Mouse (Mus musculus) telencephalon, adult 2 months (tissue): ENCODE results near the gene Numbl.

Experiments
- DNase-seq: peaks from one replicate; pipeline ENCODE4 v3.0.0-alpha.2; 2011; ENCODE audit warnings: low read depth, low spot score

Numbl gene

DNA sequence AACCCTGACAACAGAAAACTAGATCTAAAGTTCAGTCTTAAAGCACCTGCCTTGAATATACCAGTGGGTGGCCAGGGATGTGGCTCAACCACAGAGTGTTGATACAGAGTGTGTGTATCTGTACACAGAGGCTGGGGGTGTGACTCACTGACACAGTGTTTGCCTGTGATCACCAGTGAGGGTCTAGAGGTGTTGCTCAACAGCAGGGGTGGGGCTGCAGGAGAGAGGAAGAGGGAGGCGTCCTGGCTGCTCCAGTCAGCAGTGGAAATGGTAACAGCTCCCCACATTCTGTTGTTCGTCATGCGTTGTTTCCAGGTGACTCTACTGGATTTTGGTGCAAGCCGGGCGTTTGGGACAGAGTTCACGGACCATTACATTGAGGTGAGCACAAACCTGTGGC, 6.3 kb upstream of the Numbl start:
- DNase-seq = no peak

DNA sequence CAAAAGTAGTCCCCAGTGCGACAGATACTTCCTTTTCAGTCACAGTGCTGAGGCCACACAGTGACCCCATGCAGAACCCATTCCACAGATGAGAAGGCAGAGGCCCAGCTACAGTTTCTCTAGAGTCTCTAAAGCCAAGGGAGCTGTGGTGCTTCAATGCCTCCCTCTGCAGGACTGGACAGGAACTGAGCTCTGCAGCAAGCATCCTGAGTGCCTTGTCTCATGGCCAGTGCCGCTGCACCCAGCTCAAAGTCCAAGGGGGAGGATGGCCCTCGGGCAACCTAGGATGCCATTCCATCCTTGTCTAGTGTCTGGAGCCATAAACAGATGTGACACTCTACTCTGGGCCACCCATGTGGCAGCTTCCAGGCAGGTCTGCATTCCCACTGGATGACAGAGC, 2.5 kb upstream of the Numbl start:
- DNase-seq = no peak

DNA sequence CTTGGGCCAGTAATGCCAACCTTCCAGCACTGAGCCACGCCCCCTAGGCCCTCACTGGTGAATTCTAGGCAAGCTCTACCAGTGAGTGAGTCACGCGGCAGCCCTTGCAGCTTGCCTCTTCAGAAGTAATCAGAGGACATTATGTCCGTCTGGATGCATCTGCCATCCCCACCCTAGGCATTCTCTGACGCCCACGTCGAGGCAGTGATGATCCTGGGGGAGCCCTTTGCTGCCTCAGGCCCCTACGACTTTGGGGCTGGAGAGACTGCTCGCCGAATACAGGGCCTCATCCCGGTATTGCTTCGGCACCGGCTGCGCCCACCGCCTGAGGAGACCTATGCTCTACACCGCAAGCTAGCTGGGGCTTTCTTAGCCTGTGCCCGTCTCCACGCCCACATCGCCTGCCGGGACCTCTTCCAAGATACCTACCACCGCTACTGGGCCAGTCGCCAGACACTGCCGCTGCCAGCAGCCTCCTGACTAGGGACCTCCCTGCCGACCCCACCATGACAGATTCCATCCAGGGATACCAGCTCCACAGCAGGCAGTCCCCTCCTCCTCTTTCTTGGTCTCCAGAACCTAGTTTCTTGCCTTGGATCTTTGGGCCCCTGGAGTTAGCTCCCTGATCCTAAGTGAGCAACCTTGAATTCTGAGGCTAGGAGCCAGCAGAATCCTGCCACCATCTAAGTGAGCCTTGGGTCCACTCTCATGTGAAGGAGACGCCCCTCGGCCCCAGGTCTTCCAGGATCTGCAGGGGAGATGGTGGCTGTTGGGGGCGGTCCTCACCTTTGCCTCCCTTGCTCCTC, 984 bp upstream of the Numbl start:
- DNase-seq = peak; percentile 78

DNA sequence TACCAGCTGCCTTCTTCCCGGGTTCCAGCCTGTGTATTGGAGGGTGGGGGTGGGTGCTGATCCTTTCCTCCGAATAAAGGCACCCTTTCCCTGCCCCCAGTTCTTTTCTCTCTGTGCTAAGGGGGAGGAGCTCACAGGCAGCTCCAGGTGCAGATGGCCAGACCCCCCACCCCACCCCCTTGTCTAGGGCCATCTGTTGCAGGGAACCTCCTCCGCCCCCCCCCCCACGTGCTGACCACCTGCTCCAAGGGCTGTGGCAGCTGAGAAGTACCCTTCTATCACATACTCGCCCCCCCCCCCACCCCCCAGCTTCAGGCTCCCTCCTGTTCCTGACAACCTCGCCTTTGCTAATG, 405 bp upstream of the Numbl start:
- no peak for DNase-seq

DNA sequence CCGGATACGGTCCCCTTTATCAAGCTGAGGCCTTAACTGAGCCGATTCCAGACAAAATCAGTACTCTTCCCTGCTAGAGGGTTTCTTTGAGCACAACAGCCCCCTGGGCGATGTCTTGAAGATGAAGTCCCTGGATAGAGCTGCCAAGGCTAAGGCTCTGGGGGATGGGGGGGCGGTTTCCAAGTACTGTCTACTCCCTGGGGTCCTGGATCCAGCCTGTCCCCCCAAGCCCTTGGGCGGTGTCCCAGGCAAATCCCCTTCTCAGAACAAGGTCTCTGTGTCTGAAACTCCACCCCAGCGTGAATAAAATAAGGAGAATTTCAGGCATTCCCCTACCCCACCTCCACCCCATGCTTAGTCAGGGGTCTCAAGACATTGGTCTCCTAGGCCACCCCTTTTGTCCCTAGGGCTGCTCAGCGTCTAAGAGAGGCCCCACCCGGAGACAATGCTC, 1.1 kb downstream of the Numbl start:
- no peak for DNase-seq

DNA sequence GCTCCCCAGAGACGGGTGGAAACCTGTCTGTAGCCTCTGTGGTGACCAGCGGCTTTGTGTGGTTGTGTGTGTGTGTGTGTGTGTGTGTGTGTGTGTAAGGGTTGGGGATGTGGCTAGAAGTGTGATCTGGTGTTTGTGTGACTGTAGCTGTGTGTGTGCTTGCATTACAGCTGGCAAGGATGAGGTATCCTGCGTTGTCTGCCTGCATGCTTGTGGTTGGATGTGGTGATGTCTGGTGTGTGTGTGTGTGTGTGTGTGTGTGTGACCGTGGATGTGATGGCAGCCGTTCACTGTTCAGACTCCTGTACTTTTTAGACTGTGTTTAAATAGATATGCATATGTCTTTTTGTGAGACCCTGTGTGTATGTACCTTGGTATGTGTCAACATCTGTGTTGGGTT, 1.5 kb downstream of the Numbl start:
- no peak for DNase-seq

DNA sequence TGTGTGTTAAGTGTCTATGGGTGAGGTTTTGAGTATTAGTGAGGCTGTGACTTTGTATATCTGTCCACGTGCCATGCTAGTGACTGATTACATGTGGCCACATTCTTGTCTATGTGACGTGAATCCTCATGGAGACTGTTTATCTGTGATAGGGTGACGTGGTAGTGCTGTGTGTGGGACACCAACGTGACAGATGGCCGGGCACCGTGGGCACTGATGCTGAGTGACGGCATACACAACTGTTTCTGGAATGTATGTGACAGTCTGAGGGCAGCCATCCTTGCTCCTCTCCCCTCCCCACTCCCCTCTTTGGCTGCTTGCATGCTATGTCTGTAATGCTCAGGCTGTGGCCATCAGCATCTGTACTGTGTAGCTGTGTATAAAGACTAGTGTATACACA, 2.6 kb downstream of the Numbl start:
- DNase-seq = no peak

DNA sequence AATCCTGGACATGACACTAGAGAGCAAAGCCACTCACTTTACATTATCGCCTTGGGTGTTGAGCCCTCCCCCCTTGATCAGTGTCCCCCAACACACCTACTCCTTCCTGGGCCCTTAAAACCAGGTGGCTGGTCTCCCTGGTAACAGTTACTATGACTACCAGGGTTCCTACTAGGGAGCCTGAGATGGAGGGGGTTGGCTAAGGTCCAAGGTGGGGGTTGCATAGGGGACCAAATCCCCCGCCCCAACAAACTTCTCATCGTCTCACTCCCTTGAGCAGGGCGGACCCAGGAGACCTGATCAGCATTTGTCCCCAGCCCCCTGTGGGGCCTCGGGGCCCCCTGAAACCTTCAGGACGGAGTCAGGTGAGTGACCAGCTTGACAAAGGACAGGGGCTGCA, 3.7 kb downstream of the Numbl start:
- no peak for DNase-seq

DNA sequence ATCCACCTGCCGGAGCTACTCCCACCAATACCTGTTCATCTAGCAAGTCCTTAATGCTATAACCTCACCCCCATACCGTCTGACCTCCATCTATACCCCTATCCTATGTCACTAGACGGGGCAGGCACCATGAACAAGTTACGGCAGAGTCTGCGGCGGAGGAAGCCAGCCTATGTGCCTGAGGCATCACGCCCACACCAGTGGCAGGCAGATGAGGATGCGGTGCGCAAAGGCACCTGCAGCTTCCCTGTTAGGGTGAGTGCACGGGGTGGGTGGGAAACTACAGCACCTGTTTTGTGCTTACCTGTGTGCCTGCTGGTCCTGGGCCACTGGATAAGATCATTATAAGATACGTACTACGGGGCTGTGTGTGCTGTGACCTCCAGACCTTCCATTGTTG, 6.5 kb downstream of the Numbl start:
- DNase-seq = no peak

DNA sequence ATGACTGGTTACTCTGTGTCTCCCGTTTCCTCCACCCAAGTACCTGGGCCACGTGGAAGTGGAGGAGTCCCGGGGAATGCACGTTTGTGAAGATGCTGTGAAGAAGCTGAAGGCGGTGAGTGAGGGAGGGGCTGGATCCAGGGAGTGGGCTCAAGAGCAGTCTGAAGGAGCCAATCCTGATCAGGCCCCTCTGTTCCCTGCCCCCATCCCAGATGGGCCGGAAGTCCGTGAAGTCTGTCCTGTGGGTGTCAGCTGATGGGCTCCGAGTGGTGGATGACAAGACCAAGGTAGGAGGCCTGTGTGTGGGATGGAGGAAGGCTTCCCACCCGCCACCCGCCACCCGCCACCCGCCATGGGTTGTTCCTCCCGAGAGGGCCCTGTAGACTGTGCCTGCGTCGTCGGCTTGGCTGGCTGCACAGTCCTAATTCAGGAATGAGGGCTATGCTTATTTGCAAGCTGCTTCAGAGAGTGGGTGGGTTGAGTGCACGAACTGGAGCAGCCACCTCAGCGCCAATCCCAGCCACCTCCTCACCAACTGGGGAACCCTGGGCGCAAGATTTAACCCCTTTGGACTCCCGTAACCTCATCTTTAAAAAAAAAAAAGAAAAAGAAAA, 8.4 kb downstream of the Numbl start:
- DNase-seq = peak; percentile 82

DNA sequence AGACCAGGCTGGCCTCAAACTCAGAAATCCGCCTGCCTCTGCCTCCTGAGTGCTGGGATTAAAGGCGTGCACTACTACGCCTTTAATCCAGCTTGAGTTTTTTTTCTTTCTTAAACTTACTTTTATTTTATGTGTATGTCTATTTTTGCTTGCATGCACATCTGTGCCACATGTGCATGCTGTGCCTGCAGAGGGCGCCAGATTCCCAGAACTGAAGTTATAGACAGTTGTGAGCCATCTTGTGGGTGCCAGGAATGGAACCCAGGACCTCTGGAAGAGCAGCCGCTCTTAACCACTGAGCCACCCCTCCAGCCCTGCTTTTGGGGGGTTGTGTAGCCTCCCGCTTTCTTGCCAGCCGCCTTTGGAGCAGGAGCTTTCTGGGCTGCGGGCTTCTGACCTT, 13.2 kb downstream of the Numbl start:
- no peak for DNase-seq

DNA sequence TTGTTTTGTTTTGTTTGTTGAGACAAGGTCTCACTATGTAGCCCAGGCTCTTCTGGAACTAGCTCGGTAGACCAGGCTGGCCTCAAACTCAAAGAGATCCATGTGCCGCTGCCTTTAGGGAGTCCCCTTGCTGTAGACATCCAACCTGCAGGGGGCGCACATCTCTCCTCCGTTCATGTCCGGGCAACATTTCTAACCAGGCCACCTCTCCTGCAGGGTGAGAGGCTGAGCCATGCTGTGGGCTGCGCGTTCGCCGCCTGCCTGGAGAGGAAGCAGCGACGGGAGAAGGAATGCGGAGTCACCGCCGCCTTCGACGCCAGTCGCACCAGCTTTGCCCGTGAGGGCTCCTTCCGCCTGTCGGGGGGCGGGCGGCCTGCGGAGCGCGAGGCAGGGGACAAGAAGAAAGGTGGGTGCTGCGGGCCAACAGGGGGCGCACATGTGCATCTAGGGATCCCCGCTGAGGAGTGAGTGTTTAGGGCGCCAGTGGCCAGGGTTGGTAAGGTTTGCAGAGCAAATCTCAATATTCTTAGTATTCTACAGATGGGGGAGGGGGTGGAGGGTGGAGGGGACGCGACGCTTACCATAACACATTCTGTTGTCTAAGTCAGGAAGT, 15.6 kb downstream of the Numbl start:
- DNase-seq = no peak

DNA sequence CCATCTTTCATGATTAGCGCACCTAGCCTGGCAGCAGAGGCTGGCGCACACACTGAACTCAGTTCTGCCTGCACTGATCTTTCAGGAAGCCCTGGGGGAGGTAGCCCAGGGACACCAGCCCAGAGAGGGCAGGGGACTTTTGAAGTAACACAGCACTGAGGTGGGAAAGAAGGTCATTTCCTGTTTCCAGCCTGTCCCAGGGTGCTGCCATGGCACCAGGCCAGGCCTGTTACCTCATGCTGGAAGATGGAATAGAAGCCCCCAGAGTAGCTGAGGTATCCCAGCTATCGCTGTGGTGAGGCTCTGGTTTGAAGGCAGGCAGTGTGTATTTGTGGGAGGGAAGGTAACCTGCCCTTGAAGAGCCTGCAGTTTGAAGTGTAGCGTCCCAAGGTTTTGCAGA, 16.7 kb downstream of the Numbl start:
- no peak for DNase-seq

DNA sequence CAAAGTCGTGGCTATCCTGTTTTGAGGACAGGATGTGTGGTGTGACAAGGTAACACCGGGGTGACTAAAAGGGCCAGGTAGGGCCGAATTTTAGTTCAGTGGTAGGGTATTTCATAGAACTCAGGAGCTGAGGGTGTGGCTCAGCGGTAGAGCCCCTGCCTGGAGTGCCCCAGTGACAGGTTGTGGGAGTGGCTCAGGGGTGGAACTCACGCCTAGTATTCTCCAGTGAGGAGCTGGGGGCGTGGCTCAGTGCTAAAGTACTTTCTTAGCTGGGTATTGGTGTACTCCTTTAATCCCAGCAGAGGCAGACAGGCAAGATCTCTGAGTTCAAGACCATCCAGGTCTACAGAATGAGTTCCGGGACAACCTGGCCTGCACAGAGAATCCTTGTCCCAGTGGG, 17.8 kb downstream of the Numbl start:
- DNase-seq = no peak

DNA sequence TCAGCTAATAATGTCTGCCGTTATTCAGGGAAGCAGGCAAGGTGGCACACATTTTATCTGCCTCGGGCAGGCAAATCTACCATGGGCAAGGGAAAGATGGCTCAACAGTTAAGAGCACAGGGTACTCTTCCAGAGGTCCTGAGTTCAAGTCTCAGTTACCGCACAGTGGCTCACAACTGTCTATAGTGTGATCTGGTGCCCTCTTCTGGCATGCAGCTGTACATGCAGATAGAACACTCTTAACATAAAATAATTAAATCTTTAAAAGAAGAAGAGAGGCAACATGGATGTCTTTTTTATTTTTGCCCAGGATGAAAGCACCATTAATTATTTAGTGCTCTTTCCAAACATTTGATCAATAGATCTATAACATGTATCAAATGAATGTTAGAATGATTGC, 19.0 kb downstream of the Numbl start:
- no peak for DNase-seq

DNA sequence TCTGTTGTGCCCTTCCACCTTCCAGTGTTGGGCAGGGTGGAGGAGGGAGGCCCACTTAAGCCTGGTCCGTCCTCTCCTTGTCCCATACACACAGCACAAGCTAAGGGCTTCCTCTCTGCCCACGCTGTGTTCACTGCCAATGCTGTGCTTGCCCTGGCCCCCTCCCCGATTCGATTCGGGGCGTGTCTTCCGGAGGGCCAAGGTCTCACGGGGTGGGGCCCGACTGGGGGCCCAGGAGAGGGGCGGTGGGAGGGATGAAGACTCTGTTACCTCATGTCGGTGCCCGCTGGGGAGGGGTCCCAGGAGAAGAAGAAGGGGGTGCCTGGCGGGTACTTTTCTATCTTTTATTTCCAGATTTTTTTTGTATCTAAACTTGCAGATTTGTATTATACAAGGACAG, 23.5 kb downstream of the Numbl start:
- no peak for DNase-seq

DNA sequence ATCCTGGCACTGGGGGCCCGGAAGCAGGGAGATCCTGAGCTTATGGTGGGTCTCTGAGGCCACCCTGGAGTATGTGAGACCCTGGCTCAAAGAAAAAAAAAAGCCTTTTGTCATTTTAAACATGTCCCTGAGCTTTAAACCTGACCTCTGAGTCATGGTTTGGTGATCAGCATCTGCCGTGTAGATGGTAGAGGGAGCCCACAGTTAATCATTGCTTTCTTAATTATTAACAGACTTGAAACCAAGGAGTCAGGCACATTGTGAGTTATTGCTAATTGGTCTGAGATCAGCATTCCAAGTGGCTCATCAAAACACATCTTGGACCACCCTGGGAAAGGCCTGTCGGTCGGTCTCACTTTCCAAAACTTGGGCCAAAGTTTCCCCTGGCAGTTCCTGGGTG, 24.0 kb downstream of the Numbl start:
- no peak for DNase-seq

DNA sequence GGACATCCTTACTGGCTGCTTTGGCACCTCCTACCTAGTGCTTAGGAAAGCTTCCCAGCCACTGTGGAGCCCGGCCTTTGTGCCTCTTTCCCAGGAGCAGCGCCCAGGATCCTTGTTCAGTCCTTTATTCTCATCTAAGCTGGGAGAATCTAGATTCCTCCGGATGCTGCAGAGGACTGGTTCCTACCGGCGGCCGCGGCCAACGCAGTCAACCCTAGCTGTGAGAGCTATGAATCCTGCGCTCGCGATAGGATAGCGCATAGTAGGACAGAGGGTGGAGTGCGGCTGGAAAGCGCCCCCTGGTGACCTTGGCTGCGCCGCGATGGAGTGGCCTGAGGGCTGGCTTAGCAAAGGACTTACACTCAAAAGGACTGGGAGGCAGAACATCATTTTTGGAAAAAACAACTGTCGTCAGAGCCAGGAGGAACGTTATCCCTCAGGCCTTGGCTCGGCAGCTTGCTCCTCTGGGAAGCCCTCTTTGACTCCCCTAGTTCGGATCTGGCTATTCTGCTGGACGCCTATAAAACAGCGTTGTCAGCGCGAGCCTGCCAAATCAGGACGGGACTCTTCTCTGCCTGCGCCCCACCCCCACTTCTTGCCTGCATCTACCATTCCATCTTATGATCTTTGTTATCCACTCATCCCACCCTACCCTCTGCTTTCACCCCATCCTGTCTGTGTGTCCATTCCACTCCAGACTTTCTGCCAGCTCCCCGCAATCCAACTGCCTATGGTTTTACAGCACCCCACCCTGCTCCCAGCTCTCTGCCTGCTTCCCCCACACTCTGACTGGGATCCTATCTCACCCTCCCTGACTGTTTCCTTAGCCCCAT, 26.8 kb downstream of the Numbl start:
- DNase-seq = no peak

DNA sequence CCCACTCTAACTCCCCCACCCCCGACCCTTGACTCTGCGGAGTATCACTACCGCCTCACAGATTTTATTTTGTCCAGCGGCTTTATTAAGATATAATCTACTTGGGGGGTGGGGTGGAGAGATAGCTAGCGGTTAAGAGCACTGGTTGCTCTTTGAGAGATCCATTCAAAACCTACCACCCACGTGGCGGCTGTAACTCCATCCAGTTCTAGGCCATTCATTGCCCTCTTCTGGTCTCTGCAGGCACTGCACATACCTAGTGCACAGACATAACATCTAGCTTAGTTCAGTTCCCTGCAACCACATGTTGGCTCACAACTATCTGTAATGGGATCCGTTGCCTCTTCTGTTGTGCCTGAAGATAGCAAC, 27.4 kb downstream of the Numbl start:
- no peak for DNase-seq

DNA sequence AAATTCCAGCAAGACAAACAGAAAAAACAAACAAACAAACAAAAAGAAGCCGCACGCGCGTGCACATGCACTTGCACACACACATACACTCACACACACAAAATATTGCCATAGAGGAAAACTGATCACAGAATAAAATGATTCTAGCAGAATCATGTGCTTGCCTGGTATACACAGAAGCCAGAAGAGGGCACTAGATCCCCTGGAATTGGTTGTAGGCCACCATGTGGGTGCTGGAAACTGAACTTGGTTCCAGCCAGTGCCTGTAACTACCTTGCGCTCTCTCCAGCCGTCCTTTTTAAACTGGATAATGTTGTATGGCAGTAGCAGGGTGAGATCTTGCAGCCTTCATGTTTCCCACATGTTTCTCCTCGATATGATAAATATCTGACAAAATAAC, 30.5 kb downstream of the Numbl start:
- DNase-seq = no peak

DNA sequence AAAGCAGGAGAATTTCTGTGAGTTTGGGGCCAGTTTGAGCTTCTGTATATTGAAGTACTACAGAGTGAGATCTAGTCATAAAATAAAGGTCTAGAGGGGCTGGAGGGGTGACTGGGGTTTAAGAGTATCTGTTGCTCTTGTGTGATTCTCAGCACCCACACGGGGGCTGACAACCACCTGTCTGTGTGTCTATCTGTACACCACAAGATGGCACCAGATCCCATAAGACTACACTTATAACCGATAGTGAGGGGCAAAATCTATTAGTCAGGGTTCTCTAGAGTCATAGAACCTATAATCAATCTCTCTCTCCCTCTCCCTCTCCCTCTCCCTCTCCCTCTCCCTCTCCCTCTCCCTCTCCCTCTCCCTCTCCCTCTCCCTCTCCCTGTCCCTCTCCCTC, 32.3 kb downstream of the Numbl start:
- no peak for DNase-seq

DNA sequence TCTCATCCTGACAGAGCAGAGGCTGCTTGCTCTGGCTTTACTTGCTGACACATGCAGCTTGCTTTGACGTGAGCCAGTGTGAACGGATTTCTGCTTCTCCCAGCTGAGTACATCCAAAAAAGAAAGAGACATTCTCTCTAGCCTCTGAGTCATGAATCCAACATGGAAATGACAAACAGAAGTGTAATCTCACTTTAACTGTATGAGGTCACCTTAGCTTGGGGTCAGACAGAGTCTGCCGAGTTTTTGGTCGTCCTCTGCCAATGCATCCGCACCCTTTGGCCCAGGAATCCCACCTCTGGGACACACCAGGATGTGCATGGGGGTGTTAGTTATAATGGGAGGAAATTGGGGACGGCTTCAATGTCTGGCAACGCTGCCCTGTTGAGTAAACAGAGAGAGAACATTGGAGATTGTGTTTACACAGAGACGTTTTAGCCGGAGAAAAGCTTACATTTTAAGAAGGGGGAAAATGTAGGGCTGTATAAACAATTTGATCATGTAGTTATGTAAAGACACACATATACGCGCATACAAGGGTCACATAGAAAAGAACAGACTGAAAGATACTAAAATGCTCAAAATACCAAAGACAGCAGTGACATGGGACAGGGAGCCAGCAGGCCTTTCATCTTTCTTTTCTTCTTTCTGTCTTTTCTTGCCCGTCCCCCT, 33.7 kb downstream of the Numbl start:
- DNase-seq = peak; percentile 48
